Mouse (Mus musculus) embryo, embryonic 11 days (tissue): ENCODE measurements around the gene Zfp319.
"Not testable (repeated sequence)": the region's sequence is repeated elsewhere in the genome, so short reads cannot be mapped to it uniquely, and the experiment has no call there.

Experiments
- DNase-seq: peaks from one replicate; pipeline ENCODE4 v3.0.0-alpha.2; 2015

Gene Zfp319

GRCm38 (mm10) chr8:95331720-95332436 is at the start of gene Zfp319, which contains the start of gene Usb1:
Zfp319 (minus strand) TSS chr8:95331950.
Usb1 (plus strand) TSS chr8:95332284.
- DNase-seq, result peak; percentile 97

DNA sequence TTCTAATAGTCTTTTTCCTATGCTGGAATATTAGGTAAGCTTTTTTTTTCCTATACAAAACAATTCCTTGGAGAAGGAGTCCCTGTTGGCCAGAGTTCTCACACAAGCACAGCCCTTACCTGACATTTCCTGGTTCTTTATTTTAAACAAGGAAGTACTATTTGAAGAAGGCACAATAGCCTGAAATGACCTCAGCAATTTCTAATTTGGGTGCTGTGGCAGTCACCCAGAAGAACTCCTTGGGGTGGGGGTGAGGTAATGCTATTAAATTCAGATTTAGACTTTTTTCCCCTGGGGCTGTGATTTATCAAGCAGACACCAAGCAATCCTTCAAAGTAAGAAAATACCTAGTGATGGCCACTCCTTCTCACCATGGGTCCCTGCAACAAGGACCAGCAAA is 49.2 kb upstream of the Zfp319 start:
- no peak for DNase-seq

DNA sequence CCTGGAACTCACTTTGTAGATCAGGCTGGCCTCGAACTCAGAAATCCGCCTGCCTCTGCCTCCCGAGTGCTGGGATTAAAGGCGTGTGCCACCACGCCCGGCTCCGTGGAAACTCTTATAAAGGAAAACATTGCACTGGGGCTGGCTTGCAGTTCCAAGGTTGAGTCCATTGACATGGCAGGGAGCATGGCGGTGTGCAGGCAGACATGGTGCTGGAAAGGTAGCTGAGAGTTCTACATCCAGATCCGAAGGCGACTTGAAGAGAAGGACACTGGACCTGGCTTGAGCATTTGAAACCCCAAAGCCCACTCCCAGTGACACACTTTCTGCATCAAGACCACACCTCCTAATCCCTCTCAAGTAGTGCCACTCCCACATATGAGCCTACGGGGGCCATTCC is 47.2 kb upstream of the Zfp319 start:
- DNase-seq, result not testable (repeated sequence)

DNA sequence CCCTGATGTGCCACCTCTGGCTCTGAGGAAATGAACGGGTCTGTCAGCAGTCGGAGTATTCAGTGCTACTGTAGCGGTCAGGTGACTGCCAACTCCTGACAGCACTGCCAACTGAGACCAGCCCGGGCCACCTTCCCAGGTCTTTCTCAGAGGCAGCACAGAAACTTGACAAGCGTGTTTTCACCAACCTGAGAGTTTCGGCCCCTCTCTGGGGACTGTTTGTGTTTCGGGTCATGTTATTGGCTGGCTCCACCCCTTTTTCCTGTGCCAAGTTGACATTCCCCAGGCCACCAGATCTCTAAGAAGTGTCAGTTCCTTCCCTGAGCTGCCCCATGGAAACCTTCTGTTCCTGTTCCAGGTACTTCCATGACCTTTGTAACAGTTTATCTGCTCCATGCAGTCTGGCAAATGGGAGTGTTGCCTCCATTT is 46.1 kb upstream of the Zfp319 start:
- peak; percentile 36 for DNase-seq

- no peak for DNase-seq
These were observed 45.4 kb upstream of the Zfp319 start for GRCm38 (mm10) chr8:95377101-95377500.

- DNase-seq, result no peak
These were observed 44.7 kb upstream of the Zfp319 start for GRCm38 (mm10) chr8:95376309-95376999.

- DNase-seq, result no peak
These were observed 43.7 kb upstream of the Zfp319 start for GRCm38 (mm10) chr8:95375374-95375930.

- DNase-seq, result no peak
These were observed 42.7 kb upstream of the Zfp319 start for GRCm38 (mm10) chr8:95374429-95374828.

DNA sequence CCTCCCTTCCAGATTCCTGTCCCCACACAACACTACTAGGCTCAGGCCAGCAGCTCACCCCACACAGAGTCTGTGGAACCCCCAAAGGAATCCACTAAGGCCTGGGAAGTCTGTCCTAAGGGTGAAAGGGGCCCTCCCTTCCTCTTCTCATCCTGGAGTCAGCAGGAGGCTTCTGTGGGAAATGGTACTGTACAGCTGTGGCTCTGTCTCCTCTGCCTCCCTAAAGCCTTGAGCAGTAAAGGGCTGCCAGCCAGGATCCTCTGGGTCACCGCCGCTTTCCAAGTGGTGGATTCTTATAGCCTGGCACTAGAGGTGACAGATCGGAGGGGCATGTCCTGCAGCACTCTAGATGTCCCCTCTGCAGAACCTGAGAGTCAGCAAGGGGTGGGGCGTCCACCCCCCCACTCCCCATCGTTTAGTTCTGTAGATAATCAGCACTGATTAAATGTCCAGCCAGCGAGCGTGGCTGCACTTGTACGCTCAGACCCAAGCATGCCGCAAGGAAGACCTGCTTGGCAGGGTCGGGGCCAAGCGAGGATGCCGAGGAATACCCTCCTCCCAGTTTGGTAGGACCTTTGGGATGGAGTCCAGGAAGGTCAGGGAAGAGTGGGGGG is 41.7 kb upstream of the Zfp319 start:
- DNase-seq, result no peak

- DNase-seq, result peak; percentile 72
These were observed 38.0 kb upstream of the Zfp319 start for GRCm38 (mm10) chr8:95369581-95370326.

DNA sequence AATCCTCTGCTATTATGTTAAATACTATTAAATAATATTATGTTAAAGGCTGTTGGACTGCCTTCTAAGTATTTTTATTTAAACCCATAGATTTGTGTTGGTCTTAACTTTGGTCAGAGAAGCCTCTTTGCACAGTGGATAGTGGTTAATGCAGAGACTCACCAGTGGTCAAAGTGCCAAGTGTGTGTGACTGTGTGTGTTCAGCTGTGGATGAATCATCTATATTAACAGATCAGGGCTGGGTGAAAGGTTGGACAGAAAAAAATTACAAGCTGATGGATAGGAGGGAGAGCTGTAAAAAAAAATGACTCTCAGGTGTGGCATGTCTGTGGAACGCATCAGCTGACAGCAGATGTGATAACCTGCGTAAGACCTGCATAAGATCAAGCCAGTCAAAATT is 32.1 kb upstream of the Zfp319 start:
- DNase-seq, result no peak

DNA sequence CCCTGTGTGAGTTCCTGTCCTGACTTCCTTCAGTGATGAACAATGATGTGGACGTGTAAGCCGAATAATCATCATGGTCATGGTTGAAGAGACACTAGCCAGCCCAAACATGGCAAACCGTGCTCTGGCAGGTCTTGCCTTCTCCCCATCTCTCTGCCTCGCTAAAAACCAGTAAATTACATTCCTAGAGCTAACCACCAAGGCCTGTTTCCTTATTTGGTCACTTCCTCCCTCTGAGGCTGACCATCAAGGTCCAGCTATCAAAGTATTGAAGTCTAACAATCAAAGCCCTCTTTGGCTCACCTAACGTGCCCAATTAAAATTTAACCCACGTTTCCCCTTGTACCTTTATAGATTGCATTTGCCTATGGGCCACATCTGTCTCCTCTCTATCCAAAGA is 30.5 kb upstream of the Zfp319 start:
- no peak for DNase-seq

- DNase-seq, result no peak
These were observed 29.2 kb upstream of the Zfp319 start for GRCm38 (mm10) chr8:95361016-95361341.

DNA sequence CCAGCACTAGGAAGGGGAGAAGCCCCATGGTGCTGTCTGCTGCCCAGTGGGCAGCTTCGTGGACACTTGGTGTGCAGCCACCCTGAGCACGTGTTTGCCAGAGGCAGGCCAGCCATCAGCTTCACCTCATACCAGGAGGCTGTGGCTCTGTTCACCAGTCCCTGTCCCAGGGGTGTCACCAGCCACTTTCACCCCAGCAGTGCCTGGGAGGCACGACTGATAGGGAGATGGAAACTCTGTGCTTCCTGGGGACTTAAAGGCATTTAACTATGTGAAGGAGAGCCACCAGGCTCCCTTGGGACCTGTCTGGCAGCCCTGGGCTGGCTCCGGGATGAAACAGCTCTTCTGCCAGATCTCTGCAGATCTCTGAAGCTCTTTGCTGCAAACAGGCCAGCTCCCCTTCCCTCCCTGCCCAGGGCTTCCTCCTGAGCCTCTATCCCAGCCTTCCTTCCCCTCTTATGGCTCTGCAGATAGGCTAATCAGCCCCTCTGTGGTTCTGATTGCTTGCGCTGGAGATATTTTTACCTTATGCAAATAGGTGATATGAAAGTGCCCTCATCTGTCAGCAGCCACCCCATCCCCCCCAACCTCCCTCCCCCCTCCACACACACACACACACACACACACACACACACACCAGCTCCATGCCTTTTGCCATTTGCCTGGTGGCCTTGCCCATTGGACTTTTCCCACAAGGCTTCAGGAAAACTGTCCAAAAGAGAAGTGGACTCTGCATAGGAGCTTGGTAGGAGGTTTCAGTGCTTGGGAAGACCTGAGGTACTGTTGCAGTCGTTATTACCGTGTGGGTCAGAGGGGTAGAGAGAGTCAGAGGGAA is 28.6 kb upstream of the Zfp319 start:
- DNase-seq, result no peak

- no peak for DNase-seq
These were observed 27.0 kb upstream of the Zfp319 start for GRCm38 (mm10) chr8:95358550-95359411.

DNA sequence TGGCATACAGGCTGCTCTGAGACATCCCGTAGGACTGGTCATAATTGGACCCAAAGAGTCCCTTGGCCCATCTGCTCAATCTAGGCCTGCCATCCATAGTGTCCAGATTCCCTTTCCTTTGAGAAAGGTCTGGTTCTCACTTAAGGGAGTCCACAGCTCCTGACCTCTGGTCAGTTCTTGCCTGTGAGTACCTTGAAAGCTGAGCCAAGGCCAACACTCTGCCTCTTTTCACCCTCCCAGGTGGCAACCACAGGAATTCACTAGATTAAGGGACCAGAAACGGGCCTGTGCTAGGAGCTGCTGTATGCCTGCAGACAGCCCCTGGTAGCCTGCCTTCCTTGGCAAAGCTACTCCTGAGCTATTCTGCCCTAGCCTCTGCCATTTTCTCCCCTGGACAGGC is 22.9 kb upstream of the Zfp319 start:
- DNase-seq, result no peak

DNA sequence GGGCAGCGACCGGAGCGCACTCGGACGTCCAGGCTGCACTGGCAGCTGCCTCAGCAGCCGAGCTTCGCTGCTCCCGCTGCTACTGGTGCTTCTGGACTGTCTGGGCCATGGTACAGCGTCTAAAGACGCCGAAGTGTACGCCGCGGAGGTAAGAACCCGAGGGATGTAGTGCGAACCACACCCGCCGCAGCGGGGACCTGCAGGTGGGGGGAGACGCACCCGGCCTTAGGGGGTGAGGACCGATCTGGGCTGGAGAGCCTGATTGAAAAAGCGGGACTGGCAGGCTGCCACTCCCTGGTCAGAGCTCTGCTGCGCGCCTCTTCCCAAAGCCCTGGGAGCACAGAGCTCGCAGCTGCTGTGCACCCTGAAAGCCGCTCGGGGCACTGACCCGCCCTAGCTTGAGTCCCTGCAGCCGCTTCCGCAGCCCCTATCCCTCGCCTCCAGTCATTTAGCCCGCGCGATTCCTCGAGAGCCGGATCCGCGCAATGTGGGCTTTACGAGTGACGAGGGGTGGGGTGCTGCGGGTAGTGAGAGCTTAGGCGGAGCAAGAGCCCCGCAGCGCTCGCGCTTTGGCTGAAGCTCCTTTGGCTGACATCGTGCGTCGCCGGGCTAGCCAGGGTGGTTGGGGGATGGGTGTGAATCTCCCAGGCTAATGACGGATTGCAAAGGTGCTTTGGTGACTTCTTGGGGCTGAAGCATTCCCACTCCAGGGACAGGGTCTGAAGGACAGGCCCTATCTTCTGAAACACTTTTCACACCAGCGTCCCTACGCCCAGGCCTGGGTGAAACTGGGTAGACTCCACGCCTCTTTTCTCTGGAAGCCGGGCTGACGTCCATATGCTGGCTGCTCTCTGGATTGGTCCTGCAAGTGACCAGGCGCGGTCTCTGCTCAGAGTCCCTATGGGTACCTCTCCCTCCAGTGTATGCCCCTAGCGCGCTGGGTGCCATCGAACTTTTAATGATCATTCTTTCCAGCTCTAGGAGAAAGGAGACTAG is 21.4 kb upstream of the Zfp319 start:
- peak; percentile 80 for DNase-seq

DNA sequence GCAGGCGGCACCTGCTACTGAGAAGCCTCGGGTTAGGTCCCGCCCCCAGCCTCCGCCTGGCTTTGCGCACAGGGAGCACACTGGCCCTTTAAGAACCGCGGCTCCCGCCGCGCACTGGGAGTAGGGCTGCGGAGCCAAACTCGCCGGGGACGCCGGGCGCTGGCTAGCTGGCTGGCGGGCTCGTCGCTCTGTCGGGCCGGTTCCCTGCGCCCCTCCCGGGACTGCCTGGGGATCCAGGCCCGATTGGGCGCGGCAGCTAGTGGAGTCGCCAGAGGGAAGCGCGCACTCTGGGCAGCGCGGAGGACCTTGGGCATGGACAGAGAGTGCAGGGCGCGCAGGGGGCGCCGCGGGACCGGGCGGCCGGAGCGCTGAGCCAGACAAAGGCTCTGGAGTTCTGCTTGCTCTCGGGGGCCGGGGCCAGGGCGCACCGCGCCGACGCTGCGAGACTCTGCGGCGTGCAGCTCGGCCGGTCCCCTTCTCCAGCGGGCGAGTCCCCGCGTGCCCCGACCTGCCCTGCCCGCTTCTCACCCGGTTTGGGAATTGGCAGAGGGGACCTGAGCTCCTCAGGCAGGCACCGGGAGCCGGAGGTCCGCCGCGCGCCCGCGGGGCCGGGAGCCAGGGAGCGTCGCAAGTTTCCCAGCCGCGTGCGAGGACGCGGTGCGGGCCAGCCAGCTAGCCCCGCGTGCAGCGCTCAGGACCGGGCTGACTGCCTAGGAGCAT is 20.6 kb upstream of the Zfp319 start, which contains the start of gene Mmp15:
Mmp15 (plus strand) TSS at position 118 of the 720 bp plus-strand sequence.
- peak; percentile 91 for DNase-seq

DNA sequence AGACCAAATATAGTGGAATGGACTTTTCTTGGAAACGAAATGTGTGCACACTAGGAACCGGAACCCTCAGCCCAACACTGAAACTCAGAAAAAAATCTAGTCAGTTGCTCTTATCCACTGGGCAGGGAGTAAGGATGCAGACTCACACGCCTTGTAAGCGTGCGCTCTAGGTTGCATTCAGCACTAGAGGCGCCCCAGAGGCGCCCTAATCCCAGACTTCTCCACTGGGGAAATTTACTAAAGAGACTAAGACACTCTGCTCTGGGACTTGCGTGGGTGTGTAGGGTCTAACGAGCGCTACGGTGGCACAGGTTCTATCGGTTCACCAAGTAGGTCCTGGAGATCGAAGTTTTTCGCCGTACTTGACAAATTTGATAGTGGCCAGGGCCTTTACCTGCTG is 19.7 kb upstream of the Zfp319 start:
- peak; percentile 68 for DNase-seq
